Mouse (Mus musculus) hindbrain, embryonic 16.5 days (tissue): ENCODE data around the gene Fam227b. TPM values are rescaled to one million over a fixed set of nuclear protein-coding genes. Genes with fewer than 3 reads are reported as not detected.
A peak's percentile ranks its signal among the peaks of the same experiment; 100 is the strongest.

Experiments
- ATAC-seq: fragments of 200-750 bp; cut with Nextera tagmentation; 2 replicates; pipeline ENCODE4 v1.8.0; 2017; ENCODE audit warnings: moderate TSS enrichment, moderate library complexity
- H3K27ac ChIP-seq: fragments of 300-500 bp; sonication (generic); 2 replicates; pipeline ENCODE4 v1.5.1; 2014; ENCODE audit warnings: low read depth, mild to moderate bottlenecking, control low read depth, low read length, moderate library complexity
- H3K27me3 ChIP-seq: fragments of 300-500 bp; sonication (generic); replicated peaks from 2 replicates; pipeline ENCODE4 v1.6.1; 2014; ENCODE audit warnings: low read length; ENCODE audit not compliant: control insufficient read depth, insufficient read depth
- H3K36me3 ChIP-seq: fragments of 300-500 bp; sonication (generic); 2 replicates; pipeline ENCODE4 v1.6.1; 2014; ENCODE audit warnings: mild to moderate bottlenecking, low read length, moderate library complexity, mixed read lengths; ENCODE audit not compliant: control insufficient read depth, insufficient read depth
- H3K4me1 ChIP-seq: fragments of 300-500 bp; sonication (generic); 2 replicates; pipeline ENCODE4 v1.6.1; 2014; ENCODE audit warnings: low read depth, low read length; ENCODE audit not compliant: control insufficient read depth, insufficient read depth
- H3K4me2 ChIP-seq: fragments of 300-500 bp; sonication (generic); 2 replicates; pipeline ENCODE4 v1.6.1; 2014; ENCODE audit warnings: mild to moderate bottlenecking, low read length, control low read depth, moderate library complexity
- H3K4me3 ChIP-seq: fragments of 300-500 bp; sonication (generic); 2 replicates; pipeline ENCODE4 v1.5.1; 2014; ENCODE audit warnings: mild to moderate bottlenecking, low read length, control low read depth, moderate library complexity
- H3K9ac ChIP-seq: fragments of 300-500 bp; sonication (generic); 2 replicates; pipeline ENCODE4 v1.6.1; 2014; ENCODE audit warnings: low read depth, mild to moderate bottlenecking, control low read depth, low read length, moderate library complexity
- H3K9me3 ChIP-seq: fragments of 300-500 bp; sonication (generic); 2 replicates; pipeline ENCODE4 v1.6.1; 2014; ENCODE audit warnings: mild to moderate bottlenecking, low read length, moderate library complexity; ENCODE audit not compliant: control insufficient read depth
- WGBS: fragments of 180-500 bp; shearing (Covaris S2); extraction: QIAGEN DNeasy Blood & Tissue Kit; methylation state at CpG from one replicate; pipeline ENCODE4 v1.1.7; 2014; 5-methylcytosine and 5-hydroxymethylcytosine counted together
- polyA plus RNA-seq: library from polyadenylated mRNA; unstranded; fragments of >200 nt; fragmentation: Nextera tagmentation; extraction: Ambion mirVana; gene quantifications from 2 replicates; pipeline ENCODE4 v1.2.1, GENCODE M21; 2015

The Fam227b gene
- polyA plus RNA-seq, 1 experiment from 2014 or later: not detected

- WGBS: 91% methylated on average over 10 of the region's 10 CpGs
These were observed 176.6 kb downstream of the Fam227b start for GRCm38 (mm10) chr2:125975206-125975605.

GRCm38 (mm10) chr2:125973207-125973606 lies 178.6 kb downstream of the Fam227b start:
- Histone ChIP-seq H3K27ac (no peak overlapping the region), H3K36me3 (no peaks in the 10 kb centered on the region; the same call in 1 of the 2 replicates), H3K4me1 (no peaks in the 10 kb centered on the region), H3K4me2 (no peak overlapping the region), H3K27me3 (no peaks in the 10 kb centered on the region), H3K9me3 (no peaks in the 10 kb centered on the region), H3K4me3 (no peak overlapping the region), H3K9ac (no peak overlapping the region)
- WGBS: 70% methylated on average over 6 of the region's 6 CpGs
- ATAC-seq: no peak

More at GRCm38 (mm10) chr2:125975206-125975605, 176.6 kb downstream of the Fam227b start:
- Histone ChIP-seq H3K36me3 (no peaks in the 10 kb centered on the region; the same call in 1 of the 2 replicates), H3K9me3 (no peaks in the 10 kb centered on the region), H3K27me3 (no peaks in the 10 kb centered on the region), H3K9ac (no peak overlapping the region), H3K4me3 (no peak overlapping the region), H3K4me2 (no peak overlapping the region), H3K4me1 (no peaks in the 10 kb centered on the region), H3K27ac (no peak overlapping the region)
- no peak for ATAC-seq

- H3K27ac ChIP-seq: no peak overlapping the region
- no peaks in the 10 kb centered on the region for H3K4me1 ChIP-seq
- H3K9ac ChIP-seq: no peak overlapping the region
- 75% methylated on average over 1 of the region's 1 CpGs for WGBS
- no peak for ATAC-seq
- no peak overlapping the region for H3K4me2 ChIP-seq
- no peaks in the 10 kb centered on the region for H3K27me3 ChIP-seq
- H3K36me3 ChIP-seq: no peaks in the 10 kb centered on the region
- no peak overlapping the region for H3K4me3 ChIP-seq
- no peaks in the 10 kb centered on the region for H3K9me3 ChIP-seq
These were observed 183.0 kb downstream of the Fam227b start for GRCm38 (mm10) chr2:125968811-125969210.

- peaks cover 5% of the 10 kb centered on the region; the same call in 1 of the 2 replicates for H3K36me3 ChIP-seq
- H3K9ac ChIP-seq: no peak overlapping the region
- WGBS: 94% methylated on average over 2 of the region's 2 CpGs
- no peaks in the 10 kb centered on the region for H3K4me1 ChIP-seq
- no peak overlapping the region for H3K27ac ChIP-seq
- H3K4me2 ChIP-seq: no peak overlapping the region
- no peak overlapping the region for H3K4me3 ChIP-seq
- ATAC-seq: no peak
- no peaks in the 10 kb centered on the region; the same call in 1 of the 2 replicates for H3K9me3 ChIP-seq
- H3K27me3 ChIP-seq: no peaks in the 10 kb centered on the region
These were observed 203.6 kb downstream of the Fam227b start for GRCm38 (mm10) chr2:125948195-125948594.

- no peak overlapping the region for H3K9ac ChIP-seq
- no peaks in the 10 kb centered on the region for H3K4me1 ChIP-seq
- H3K9me3 ChIP-seq: no peaks in the 10 kb centered on the region; the same call in 1 of the 2 replicates
- no peak for ATAC-seq
- H3K4me2 ChIP-seq: no peak overlapping the region
- WGBS: 90% methylated on average over 1 of the region's 1 CpGs
- no peak overlapping the region for H3K4me3 ChIP-seq
- H3K27me3 ChIP-seq: no peaks in the 10 kb centered on the region
- no peak overlapping the region for H3K27ac ChIP-seq
- no peaks in the 10 kb centered on the region for H3K36me3 ChIP-seq
These were observed 208.5 kb downstream of the Fam227b start for GRCm38 (mm10) chr2:125943301-125943700.

GRCm38 (mm10) chr2:125941111-125941785 lies 210.6 kb downstream of the Fam227b start:
- H3K9ac ChIP-seq: no peak overlapping the region
- H3K36me3 ChIP-seq: no peaks in the 10 kb centered on the region; the same call in 1 of the 2 replicates
- no peak overlapping the region for H3K4me2 ChIP-seq
- H3K9me3 ChIP-seq: no peaks in the 10 kb centered on the region; the same call in 1 of the 2 replicates
- no peaks in the 10 kb centered on the region for H3K4me1 ChIP-seq
- WGBS: 71% methylated on average over 6 of the region's 6 CpGs
- H3K27me3 ChIP-seq: no peaks in the 10 kb centered on the region
- no peak for ATAC-seq
- H3K4me3 ChIP-seq: no peak overlapping the region
- no peak overlapping the region for H3K27ac ChIP-seq

GRCm38 (mm10) chr2:125938993-125939642 lies 212.7 kb downstream of the Fam227b start:
- no peak overlapping the region for H3K4me3 ChIP-seq
- no peaks in the 10 kb centered on the region; the same call in 1 of the 2 replicates for H3K36me3 ChIP-seq
- no peaks in the 10 kb centered on the region for H3K27me3 ChIP-seq
- 82% methylated on average over 6 of the region's 6 CpGs for WGBS
- no peaks in the 10 kb centered on the region; the same call in 1 of the 2 replicates for H3K9me3 ChIP-seq
- no peaks in the 10 kb centered on the region for H3K4me1 ChIP-seq
- no peak overlapping the region for H3K9ac ChIP-seq
- H3K4me2 ChIP-seq: no peak overlapping the region
- ATAC-seq: 0 out of 2 replicates have a peak, but pooled peaks have one; percentile 37
- H3K27ac ChIP-seq: no peak overlapping the region

- Histone ChIP-seq H3K4me3 (no peak overlapping the region), H3K36me3 (no peaks in the 10 kb centered on the region; the same call in 1 of the 2 replicates), H3K27me3 (no peaks in the 10 kb centered on the region), H3K4me1 (no peaks in the 10 kb centered on the region), H3K9ac (no peak overlapping the region), H3K9me3 (no peaks in the 10 kb centered on the region), H3K4me2 (no peak overlapping the region), H3K27ac (no peak overlapping the region)
- WGBS: 55% methylated on average over 5 of the region's 5 CpGs
- ATAC-seq: no peak
These were observed 215.4 kb downstream of the Fam227b start for GRCm38 (mm10) chr2:125936396-125936795.

- Histone ChIP-seq H3K4me3 (no peak overlapping the region), H3K9me3 (no peaks in the 10 kb centered on the region), H3K4me1 (no peaks in the 10 kb centered on the region), H3K36me3 (no peaks in the 10 kb centered on the region; the same call in 1 of the 2 replicates), H3K4me2 (no peak overlapping the region), H3K27me3 (no peaks in the 10 kb centered on the region), H3K9ac (no peak overlapping the region), H3K27ac (no peak overlapping the region)
- ATAC-seq: no peak
- WGBS: 72% methylated on average over 3 of the region's 3 CpGs
These were observed 217.8 kb downstream of the Fam227b start for GRCm38 (mm10) chr2:125933977-125934376.
